Mouse (Mus musculus) forebrain, embryonic 14.5 days (tissue): ENCODE results near the gene Inafm2. TPM values are rescaled to one million over a fixed set of nuclear protein-coding genes. Genes with fewer than 3 reads are reported as not detected.

Experiments
- ATAC-seq: fragments of 200-750 bp; cut with Nextera tagmentation; 2 replicates; pipeline ENCODE4 v1.8.0; 2017; ENCODE audit warnings: mild to moderate bottlenecking, moderate library complexity
- DNase-seq: peaks from one replicate; pipeline ENCODE4 v3.0.0-alpha.2; 2015; ENCODE audit warnings: low spot score
- H3K27ac ChIP-seq: fragments of 300-500 bp; sonication (generic); 2 replicates; pipeline ENCODE4 v1.5.1; 2014; ENCODE audit warnings: low read depth, mild to moderate bottlenecking, control low read depth, low read length, moderate library complexity
- H3K27me3 ChIP-seq: fragments of 300-500 bp; sonication (generic); replicated peaks from 2 replicates; pipeline ENCODE4 v1.6.1; 2014; ENCODE audit warnings: low read length, control low read depth, mixed read lengths; ENCODE audit not compliant: control insufficient read depth, insufficient read depth
- H3K36me3 ChIP-seq: fragments of 300-500 bp; sonication (generic); 2 replicates; pipeline ENCODE4 v1.6.1; 2014; ENCODE audit warnings: low read length, control low read depth; ENCODE audit not compliant: control insufficient read depth, insufficient read depth
- H3K4me1 ChIP-seq: fragments of 300-500 bp; sonication (generic); 2 replicates; pipeline ENCODE4 v1.6.1; 2014; ENCODE audit warnings: antibody characterized with exemption, low read length, control low read depth; ENCODE audit not compliant: control insufficient read depth, insufficient read depth
- H3K4me2 ChIP-seq: fragments of 300-500 bp; sonication (generic); 2 replicates; pipeline ENCODE4 v1.6.1; 2014; ENCODE audit warnings: mild to moderate bottlenecking, control low read depth, low read length
- H3K4me3 ChIP-seq: fragments of 300-500 bp; sonication (generic); 2 replicates; pipeline ENCODE4 v1.5.1; 2014; ENCODE audit warnings: low read depth, low read length, control low read depth
- H3K9ac ChIP-seq: fragments of 300-500 bp; sonication (generic); 2 replicates; pipeline ENCODE4 v1.6.1; 2014; ENCODE audit warnings: mild to moderate bottlenecking, low read length, control low read depth, moderate library complexity
- H3K9me3 ChIP-seq: fragments of 300-500 bp; sonication (generic); replicated peaks from 2 replicates; pipeline ENCODE4 v1.6.1; 2016; ENCODE audit warnings: low read length, control low read depth, mixed read lengths; ENCODE audit not compliant: control insufficient read depth
- WGBS: fragments of 180-500 bp; shearing (Covaris S2); extraction: QIAGEN DNeasy Blood & Tissue Kit; methylation state at CpG from one replicate; pipeline ENCODE4 v1.1.7; 2014; 5-methylcytosine and 5-hydroxymethylcytosine counted together
- polyA plus RNA-seq: library from polyadenylated mRNA; unstranded; fragments of >200 nt; fragmentation: Nextera tagmentation; extraction: Ambion mirVana; gene quantifications from 2 replicates; pipeline ENCODE4 v1.2.1, GENCODE M21; 2014

The Inafm2 gene
- polyA plus RNA-seq, 1 experiment from 2014 or later, result 33.7 TPM

DNA sequence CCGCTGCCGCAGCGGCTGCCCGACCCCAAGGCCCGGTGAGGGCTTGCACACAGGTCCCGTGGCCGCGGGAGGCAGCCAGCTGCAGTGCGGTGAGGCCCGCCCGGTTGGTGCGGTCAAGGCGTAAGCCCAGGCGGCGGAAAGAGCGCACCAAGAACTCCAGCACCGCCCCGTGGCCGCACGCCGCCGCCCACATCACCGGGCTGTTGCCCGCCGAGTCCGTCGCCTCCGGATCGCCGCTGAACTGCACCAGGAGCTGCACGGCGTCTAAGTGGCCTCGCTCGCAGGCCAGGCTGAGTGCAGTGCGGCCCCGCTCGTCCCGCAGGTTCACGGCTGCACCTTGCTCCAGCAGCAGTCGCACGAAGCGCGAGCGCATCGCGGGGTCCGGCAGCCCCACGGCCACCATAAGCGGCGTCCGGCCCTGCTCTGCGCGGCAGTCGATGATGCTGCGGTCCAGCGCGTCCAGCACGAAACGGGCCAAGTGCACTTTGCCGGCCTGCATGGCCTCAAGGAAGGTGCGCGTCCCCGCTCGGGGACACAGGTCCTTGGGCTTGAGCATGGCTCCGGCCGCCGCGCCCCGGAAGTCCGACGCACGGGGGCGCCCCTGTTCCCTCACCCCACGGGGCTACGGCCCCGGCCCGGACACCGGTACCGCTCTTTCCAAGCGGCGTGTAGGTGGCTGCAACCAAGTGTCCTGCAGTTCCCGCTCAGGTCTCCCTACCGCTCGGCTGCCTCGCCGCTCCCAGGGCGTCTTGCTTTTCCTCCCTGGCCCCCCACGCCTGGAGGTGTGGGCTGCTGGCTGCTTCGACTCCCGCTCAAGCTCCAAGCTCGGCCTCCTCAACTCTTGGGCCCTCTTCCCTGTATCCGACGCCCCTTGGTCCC is 42.4 kb upstream of the Inafm2 start:
- Histone ChIP-seq H3K27me3 (peaks cover 86% of the 10 kb centered on the region), H3K4me1 (peaks cover 20% of the 10 kb centered on the region), H3K4me2 (peak overlapping the region; percentile 69), H3K9ac (peak overlapping the region; percentile 38), H3K36me3 (no peaks in the 10 kb centered on the region), H3K4me3 (peak overlapping the region; percentile 37), H3K27ac (no peak overlapping the region), H3K9me3 (no peaks in the 10 kb centered on the region)
- ATAC-seq, result peak; percentile 37
- DNase-seq, result no peak
- WGBS, result under 1% methylated on average over 86 of the region's 93 CpGs

DNA sequence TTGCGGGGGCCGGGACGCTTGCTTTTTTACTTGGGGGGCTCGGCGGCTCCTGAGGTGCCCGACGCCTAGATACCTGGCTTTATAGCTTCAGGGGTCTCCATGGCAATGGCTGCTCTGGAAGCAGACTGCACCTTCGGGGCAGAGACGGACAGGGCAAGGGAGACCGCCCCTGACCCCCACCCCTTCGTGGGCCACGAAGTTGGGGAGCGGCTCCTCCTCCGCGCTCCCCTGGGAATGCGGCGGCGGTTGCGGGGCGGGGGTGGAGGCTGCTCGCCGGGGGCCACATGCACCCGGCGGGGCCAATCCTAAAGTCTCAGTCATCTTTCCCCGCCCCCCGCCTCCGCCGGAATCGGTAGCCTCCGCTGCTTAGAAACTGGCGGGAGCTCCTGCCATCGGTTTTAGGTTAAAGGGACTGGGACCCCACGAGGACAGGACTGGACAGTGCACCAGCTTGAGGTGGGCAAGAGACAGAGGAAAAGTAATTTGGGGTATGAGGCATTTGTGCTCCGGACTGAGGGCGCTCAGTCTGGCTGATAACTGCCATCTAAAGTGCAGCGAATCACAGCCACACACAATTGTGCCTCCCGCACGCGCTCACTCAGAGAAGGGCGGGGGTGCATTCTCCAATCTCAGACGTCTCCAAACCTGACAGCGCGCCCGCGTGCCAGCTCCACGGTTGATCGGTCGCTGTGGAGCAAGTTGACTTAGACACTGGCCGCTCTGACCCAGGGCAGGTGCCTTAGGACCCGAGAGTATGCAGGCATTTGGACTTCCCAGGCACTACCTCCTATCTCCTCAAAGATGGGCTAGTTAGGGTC is 41.4 kb upstream of the Inafm2 start, which contains the start of gene Ankrd63:
Gene Ankrd63 (minus strand): TSS at position 51 of the 818 bp plus-strand sequence.
- Histone ChIP-seq H3K36me3 (no peaks in the 10 kb centered on the region), H3K4me2 (peak within 1 kb of the TSS; percentile 69), H3K4me1 (peaks cover 20% of the 10 kb centered on the region), H3K4me3 (peak within 1 kb of the TSS; percentile 37), H3K27ac (no peak within 1 kb of the TSS), H3K9ac (peak within 1 kb of the TSS; percentile 38), H3K9me3 (no peaks in the 10 kb centered on the region), H3K27me3 (peaks cover 88% of the 10 kb centered on the region)
- 1% methylated on average over 50 of the region's 50 CpGs for WGBS
- ATAC-seq (0 out of 2 replicates have a peak, but pooled peaks have one; percentile 17), DNase-seq (peak; percentile 42)

GRCm38 (mm10) chr2:118706436-118706835 is 39.1 kb upstream of the Inafm2 start:
- H3K4me2 ChIP-seq, result no peak overlapping the region
- H3K27ac ChIP-seq, result peak overlapping the region; percentile 9; the same call in 1 of the 2 replicates
- 6% methylated on average over 6 of the region's 6 CpGs for WGBS
- no peak for ATAC-seq
- peaks cover 84% of the 10 kb centered on the region for H3K27me3 ChIP-seq
- DNase-seq, result no peak
- no peaks in the 10 kb centered on the region for H3K36me3 ChIP-seq
- peaks cover 21% of the 10 kb centered on the region for H3K4me1 ChIP-seq
- no peak overlapping the region for H3K9ac ChIP-seq
- H3K4me3 ChIP-seq, result no peak overlapping the region
- H3K9me3 ChIP-seq, result no peaks in the 10 kb centered on the region

- peaks cover 73% of the 10 kb centered on the region for H3K27me3 ChIP-seq
- 73% methylated on average over 4 of the region's 4 CpGs for WGBS
Observed at GRCm38 (mm10) chr2:118708472-118708871, 37.1 kb upstream of the Inafm2 start.

GRCm38 (mm10) chr2:118709655-118710221 is 35.8 kb upstream of the Inafm2 start:
- Histone ChIP-seq H3K9ac (no peak overlapping the region), H3K27ac (no peak overlapping the region), H3K27me3 (peaks cover 60% of the 10 kb centered on the region), H3K4me1 (peaks cover 15% of the 10 kb centered on the region), H3K9me3 (no peaks in the 10 kb centered on the region), H3K36me3 (no peaks in the 10 kb centered on the region), H3K4me3 (no peak overlapping the region), H3K4me2 (no peak overlapping the region)
- 44% methylated on average over 4 of the region's 4 CpGs for WGBS
- ATAC-seq (no peak), DNase-seq (no peak)

More at GRCm38 (mm10) chr2:118708472-118708871, 37.1 kb upstream of the Inafm2 start:
- H3K4me1 ChIP-seq, result peaks cover 16% of the 10 kb centered on the region
- H3K4me3 ChIP-seq, result no peak overlapping the region
- no peak overlapping the region for H3K9ac ChIP-seq
- H3K36me3 ChIP-seq, result no peaks in the 10 kb centered on the region
- H3K27ac ChIP-seq, result no peak overlapping the region
- no peak overlapping the region for H3K4me2 ChIP-seq
- ATAC-seq, result no peak
- no peaks in the 10 kb centered on the region for H3K9me3 ChIP-seq
- no peak for DNase-seq

- WGBS, result under 1% methylated on average over 36 of the region's 36 CpGs
- Histone ChIP-seq H3K36me3 (no peaks in the 10 kb centered on the region), H3K9ac (peak overlapping the region; percentile 53), H3K9me3 (no peaks in the 10 kb centered on the region), H3K4me2 (peak overlapping the region; percentile 84), H3K27me3 (peaks cover 47% of the 10 kb centered on the region), H3K27ac (no peak overlapping the region), H3K4me3 (peak overlapping the region; percentile 35), H3K4me1 (peaks cover 15% of the 10 kb centered on the region)
- peak; percentile 84 for DNase-seq
- peak; percentile 80 for ATAC-seq
Observed at GRCm38 (mm10) chr2:118711038-118711494, 34.5 kb upstream of the Inafm2 start.

GRCm38 (mm10) chr2:118713631-118714030 is 31.9 kb upstream of the Inafm2 start:
- Histone ChIP-seq H3K27me3 (peaks cover 30% of the 10 kb centered on the region), H3K36me3 (no peaks in the 10 kb centered on the region), H3K4me2 (no peak overlapping the region), H3K9me3 (no peaks in the 10 kb centered on the region), H3K4me3 (no peak overlapping the region), H3K4me1 (peaks cover 15% of the 10 kb centered on the region), H3K9ac (no peak overlapping the region), H3K27ac (no peak overlapping the region)
- WGBS, result 93% methylated on average over 6 of the region's 6 CpGs
- DNase-seq (no peak), ATAC-seq (no peak)

DNA sequence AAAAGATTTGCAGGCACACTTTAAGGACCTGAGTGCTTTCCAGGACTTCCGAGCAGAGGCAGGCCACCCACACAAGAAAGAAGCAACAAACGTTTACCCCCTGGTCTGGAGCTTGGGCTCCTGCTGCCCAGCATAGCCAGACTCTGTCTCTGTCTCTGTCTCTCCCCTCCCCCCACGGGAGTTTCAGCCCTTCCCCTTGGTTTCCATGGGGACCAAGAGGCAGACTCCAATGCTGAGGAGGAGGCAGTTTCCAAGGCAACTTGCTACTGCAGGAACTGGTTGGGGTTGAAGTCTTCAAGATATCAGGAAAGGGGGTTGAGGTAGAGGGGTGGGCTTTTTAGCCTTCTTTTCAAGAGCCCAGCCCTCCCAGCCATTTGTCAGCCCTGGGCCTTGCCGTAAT is 31.3 kb upstream of the Inafm2 start:
- Histone ChIP-seq H3K36me3 (no peaks in the 10 kb centered on the region), H3K9me3 (no peaks in the 10 kb centered on the region), H3K27me3 (peaks cover 26% of the 10 kb centered on the region), H3K9ac (no peak overlapping the region), H3K4me3 (no peak overlapping the region), H3K4me1 (peaks cover 15% of the 10 kb centered on the region), H3K4me2 (no peak overlapping the region), H3K27ac (no peak overlapping the region)
- DNase-seq (peak; percentile 84), ATAC-seq (peak; percentile 45; the same call in 1 of the 2 replicates)
- 27% methylated on average over 4 of the region's 4 CpGs for WGBS
